Mouse (Mus musculus) ZHBTc4 (cell line): ENCODE data around the gene Fhl5.
"Not testable (repeated sequence)": the region's sequence is repeated elsewhere in the genome, so short reads cannot be mapped to it uniquely, and the experiment has no call there.

Experiments
- DNase-seq: peaks from one replicate; pipeline ENCODE4 v3.0.0-alpha.2; 2011; ENCODE audit warnings: low read depth, low spot score

The Fhl5 gene

GRCm38 (mm10) chr4:25242776-25243175 is at the start of gene Fhl5:
TSS of gene Fhl5 (minus strand) at chr4:25242876.
- DNase-seq = no peak

GRCm38 (mm10) chr4:25285002-25285401 is 42.3 kb upstream of the Fhl5 start:
- not testable (repeated sequence) for DNase-seq

- peak; percentile 97 for DNase-seq
Measured at GRCm38 (mm10) chr4:25281671-25282038, 39.0 kb upstream of the Fhl5 start, which contains the start of gene Ufl1. TSS of gene Ufl1 (minus strand) at chr4:25281821.

GRCm38 (mm10) chr4:25280938-25281670 is 38.4 kb upstream of the Fhl5 start:
- DNase-seq = no peak

GRCm38 (mm10) chr4:25272861-25273627 is 30.4 kb upstream of the Fhl5 start:
- no peak for DNase-seq

- DNase-seq = no peak
Measured at GRCm38 (mm10) chr4:25271926-25272325, 29.2 kb upstream of the Fhl5 start.

- no peak for DNase-seq
Measured at GRCm38 (mm10) chr4:25267144-25267543, 24.5 kb upstream of the Fhl5 start.

GRCm38 (mm10) chr4:25257822-25258398 is 15.2 kb upstream of the Fhl5 start:
- no peak for DNase-seq

- DNase-seq = not testable (repeated sequence)
Measured at GRCm38 (mm10) chr4:25235663-25236062, 7.0 kb downstream of the Fhl5 start.

GRCm38 (mm10) chr4:25233767-25234166 is 8.9 kb downstream of the Fhl5 start:
- DNase-seq = not testable (repeated sequence)

- DNase-seq = no peak
Measured at GRCm38 (mm10) chr4:25232546-25232945, 10.1 kb downstream of the Fhl5 start.

GRCm38 (mm10) chr4:25227527-25227926 is 15.1 kb downstream of the Fhl5 start:
- DNase-seq = no peak

GRCm38 (mm10) chr4:25221927-25222326 is 20.7 kb downstream of the Fhl5 start:
- DNase-seq = no peak

GRCm38 (mm10) chr4:25213451-25213850 is 29.2 kb downstream of the Fhl5 start:
- DNase-seq = no peak

GRCm38 (mm10) chr4:25206166-25206565 is 36.5 kb downstream of the Fhl5 start:
- no peak for DNase-seq

- no peak for DNase-seq
Measured at GRCm38 (mm10) chr4:25197310-25197709, 45.4 kb downstream of the Fhl5 start.

- DNase-seq = peak; percentile 34
Measured at GRCm38 (mm10) chr4:25179617-25180208, 63.0 kb downstream of the Fhl5 start.
